Mouse (Mus musculus): ENCODE data around the gene Dis3l2. TPM values are rescaled to one million over a fixed set of nuclear protein-coding genes. Genes with fewer than 3 reads are reported as not detected.

Dis3l2 gene
- total and polyA plus RNA-seq, 3 experiments = 12.4 to 17.4 (median 16.5) TPM

- peaks cover 4 to 46% of the 10 kb centered on the region in 2 experiments for H3K4me1 ChIP-seq (ENCODE audit: control insufficient read depth in 1 of 2, insufficient read depth in 2 of 2)
- H3K4me2 ChIP-seq (ENCODE audit: insufficient read depth, low read depth, poor library complexity, severe bottlenecking) = no peak overlapping the region
- in situ Hi-C loops (cut with MboI; ENCODE audit: low pct_ligation_motif_present, low pct_unique_long_range_greater_than_20kb, low sequenced_read_pairs) (loop anchor here (25.0 kb wide), 1 partner anchor 598 kb away; the partner anchor contains the start of genes Nmur1 and Tex44), dilution Hi-C loops (cut with MboI; ENCODE audit: extremely low pct_ligation_motif_present, extremely low pct_unique_long_range_greater_than_20kb, low sequenced_read_pairs) (no loop called here)
- DNase-seq (ENCODE audit: extremely low read depth) = peak; percentile 33
- H3K36me3 ChIP-seq (replicated peaks in 1 of 2; ENCODE audit: control insufficient read depth in 1 of 2, insufficient read depth in 1 of 2, low read length in 1 of 2) = no peaks in the 10 kb centered on the region
- H3K27me3 ChIP-seq (replicated peaks) = no peaks in the 10 kb centered on the region
- no peak overlapping the region for H3K9ac ChIP-seq (ENCODE audit: insufficient read depth, low read depth)
- H3K27ac ChIP-seq (ENCODE audit: insufficient read depth, low read depth) = no peak overlapping the region
- TF ChIP-seq MAX (IDR thresholded peaks at IDR 0.05; ENCODE audit: low read length) (0 out of 2 replicates have a peak, but pooled peaks have one; percentile 21), JUND (conservative IDR thresholded peaks at IDR 0.05; ENCODE audit: low read depth, low read length) (no peak), NELFE (IDR thresholded peaks at IDR 0.05; ENCODE audit: low read depth, low read length) (no peak), MAFK (IDR thresholded peaks at IDR 0.05; ENCODE audit: insufficient replicate concordance, low read length) (peak; percentile 66), MXI1 (IDR thresholded peaks at IDR 0.05; ENCODE audit: low read depth, low read length) (0 out of 2 replicates have a peak, but pooled peaks have one; percentile 39)
- no peaks in the 10 kb centered on the region for H3K9me3 ChIP-seq (replicated peaks; ENCODE audit: low read length)
- no peak overlapping the region for H3K4me3 ChIP-seq (replicated peaks in 1 of 3; ENCODE audit: low read depth in 2 of 3, low read length in 2 of 3, poor library complexity in 1 of 3)
- no peaks in the 10 kb centered on the region for H3K79me2 ChIP-seq (replicated peaks; ENCODE audit: control insufficient read depth, extremely low read depth, insufficient read depth, poor library complexity, severe bottlenecking)
These were observed 332.0 kb downstream of the Dis3l2 start for GRCm38 (mm10) chr1:87035532-87036161.

- H3K36me3 ChIP-seq (replicated peaks in 1 of 2; ENCODE audit: control insufficient read depth in 1 of 2, insufficient read depth in 1 of 2, low read length in 1 of 2) = no peaks in the 10 kb centered on the region
- H3K27me3 ChIP-seq (replicated peaks) = no peaks in the 10 kb centered on the region
- H3K4me2 ChIP-seq (ENCODE audit: insufficient read depth, low read depth, poor library complexity, severe bottlenecking) = no peak overlapping the region
- TF ChIP-seq HCFC1 (IDR thresholded peaks at IDR 0.05; ENCODE audit: low read depth, low read length) (no peak), IRF4 (IDR thresholded peaks at IDR 0.05; ENCODE audit: low read depth, low read length) (no peak), JUND (conservative IDR thresholded peaks at IDR 0.05; ENCODE audit: low read depth, low read length) (no peak), NELFE (IDR thresholded peaks at IDR 0.05; ENCODE audit: low read depth, low read length) (no peak), JUN (IDR thresholded peaks at IDR 0.05; ENCODE audit: insufficient read depth, low read depth, low read length) (no peak), UBTF (IDR thresholded peaks at IDR 0.05; ENCODE audit: low read depth, low read length) (no peak), CHD2 (IDR thresholded peaks at IDR 0.05; ENCODE audit: low read length) (no peak), MEF2A (IDR thresholded peaks at IDR 0.05; ENCODE audit: borderline replicate concordance, low read depth, low read length) (no peak)
- no peak overlapping the region for H3K4me3 ChIP-seq (replicated peaks in 1 of 3; ENCODE audit: low read depth in 2 of 3, low read length in 2 of 3, poor library complexity in 1 of 3)
- no peaks in the 10 kb centered on the region for H3K9me3 ChIP-seq (replicated peaks; ENCODE audit: low read length)
- DNase-seq (ENCODE audit: extremely low read depth) = peak; percentile 24
- H3K79me2 ChIP-seq (replicated peaks; ENCODE audit: control insufficient read depth, extremely low read depth, insufficient read depth, poor library complexity, severe bottlenecking) = no peaks in the 10 kb centered on the region
- in situ Hi-C loops (cut with MboI; ENCODE audit: low pct_ligation_motif_present, low pct_unique_long_range_greater_than_20kb, low sequenced_read_pairs) (loop anchor here (25.0 kb wide), 1 partner anchor 599 kb away; the partner anchor contains the start of genes Nmur1 and Tex44), dilution Hi-C loops (cut with MboI; ENCODE audit: extremely low pct_ligation_motif_present, extremely low pct_unique_long_range_greater_than_20kb, low sequenced_read_pairs) (no loop called here)
- H3K4me1 ChIP-seq (ENCODE audit: control insufficient read depth in 1 of 2, insufficient read depth in 2 of 2) = peaks cover 4 to 46% of the 10 kb centered on the region in 2 experiments
- H3K9ac ChIP-seq (ENCODE audit: insufficient read depth, low read depth) = no peak overlapping the region
- H3K27ac ChIP-seq (ENCODE audit: insufficient read depth, low read depth) = no peak overlapping the region
These were observed 332.7 kb downstream of the Dis3l2 start for GRCm38 (mm10) chr1:87036334-87036733.

Measured in CH12.LX (cell line).